Mouse (Mus musculus) frontal cortex, postnatal 10 days (tissue): Measurements from ENCODE around the gene Mta2.
"Not testable (repeated sequence)": the region's sequence is repeated elsewhere in the genome, so short reads cannot be mapped to it uniquely, and the experiment has no call there.

Experiments
- DNase-seq, 2 experiments: peaks; one replicate each; pipeline ENCODE4 v3.0.0; 2022; ENCODE audit warnings: low spot score in 2 of 2, mixed read lengths in 1 of 2

The Mta2 gene

GRCm38 (mm10) chr19:8941515-8942217 lies at the start of gene Mta2:
Gene Mta2, plus strand, starts transcription at chr19:8941875.
- peak; percentile 91 to 96 for DNase-seq

DNA sequence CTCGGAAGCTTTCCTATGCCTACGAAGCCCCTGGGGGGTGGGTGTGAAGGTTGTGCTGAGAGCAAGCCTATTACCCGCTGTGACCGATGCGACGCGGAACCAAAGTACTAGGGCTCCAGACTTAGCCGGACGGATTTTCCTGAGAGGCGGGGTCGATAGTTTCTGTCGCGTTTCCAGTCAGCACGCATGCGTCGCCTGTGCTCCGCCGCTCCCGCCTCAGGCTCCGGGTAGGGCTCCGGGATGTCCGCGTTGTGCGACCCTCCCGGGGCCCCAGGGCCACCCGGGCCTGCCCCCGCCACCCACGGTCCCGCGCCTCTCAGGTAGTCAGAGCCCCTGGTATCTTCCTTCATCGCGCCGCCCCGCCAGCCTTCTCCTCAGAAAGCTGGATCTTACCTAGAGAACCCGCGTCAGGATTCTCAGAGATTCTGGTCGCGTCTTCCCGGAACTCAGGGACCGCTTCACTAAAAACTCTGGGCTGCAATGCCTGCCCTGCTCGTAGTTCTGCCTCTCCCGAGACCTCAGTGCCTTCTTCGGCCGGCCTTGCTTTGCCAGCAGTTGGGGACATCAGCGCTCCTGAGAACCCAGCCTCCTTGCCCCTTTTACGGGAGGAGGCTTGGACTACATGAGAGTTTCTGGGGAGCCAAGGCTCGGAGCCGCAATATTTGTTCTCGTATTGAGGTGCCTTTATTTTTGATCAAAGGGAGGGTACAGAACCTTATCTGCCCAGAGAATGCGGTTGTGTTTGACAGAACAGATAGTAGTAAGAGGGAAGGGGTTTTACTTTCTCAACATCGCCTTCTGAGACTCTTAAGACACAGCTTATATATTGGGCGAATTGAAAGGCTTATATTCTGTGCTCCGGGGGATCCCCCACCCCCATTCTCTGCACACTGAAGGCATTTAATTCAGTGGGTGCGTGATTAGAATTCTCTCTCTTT lies 48.6 kb upstream of the Mta2 start, which contains the start of gene Ints5:
Ints5 (plus strand) TSS at position 177 of the 938 bp plus-strand sequence.
- DNase-seq = peak; percentile 73 to 81

GRCm38 (mm10) chr19:8895397-8895960 lies 46.2 kb upstream of the Mta2 start:
- DNase-seq = no peak

DNA sequence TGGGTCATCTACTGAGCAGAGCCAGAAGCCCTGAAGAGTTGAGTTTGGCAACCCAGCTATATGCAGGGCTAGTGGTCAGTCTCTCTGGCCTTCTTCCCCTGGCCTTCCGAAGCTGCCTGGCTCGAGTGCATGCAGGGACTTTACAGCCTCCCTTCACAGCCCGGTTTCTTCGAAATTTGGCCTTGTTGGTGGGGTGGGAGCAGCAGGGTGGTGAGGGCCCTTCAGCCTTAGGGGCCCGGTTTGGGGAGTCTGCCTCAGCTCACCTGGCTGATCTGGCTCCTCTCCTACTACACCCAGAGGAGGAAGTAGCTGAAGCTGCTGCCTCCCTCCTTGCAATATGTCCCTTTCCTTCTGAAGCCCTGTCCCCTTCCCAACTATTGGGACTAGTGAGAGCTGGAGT lies 45.4 kb upstream of the Mta2 start:
- not testable (repeated sequence) for DNase-seq

DNA sequence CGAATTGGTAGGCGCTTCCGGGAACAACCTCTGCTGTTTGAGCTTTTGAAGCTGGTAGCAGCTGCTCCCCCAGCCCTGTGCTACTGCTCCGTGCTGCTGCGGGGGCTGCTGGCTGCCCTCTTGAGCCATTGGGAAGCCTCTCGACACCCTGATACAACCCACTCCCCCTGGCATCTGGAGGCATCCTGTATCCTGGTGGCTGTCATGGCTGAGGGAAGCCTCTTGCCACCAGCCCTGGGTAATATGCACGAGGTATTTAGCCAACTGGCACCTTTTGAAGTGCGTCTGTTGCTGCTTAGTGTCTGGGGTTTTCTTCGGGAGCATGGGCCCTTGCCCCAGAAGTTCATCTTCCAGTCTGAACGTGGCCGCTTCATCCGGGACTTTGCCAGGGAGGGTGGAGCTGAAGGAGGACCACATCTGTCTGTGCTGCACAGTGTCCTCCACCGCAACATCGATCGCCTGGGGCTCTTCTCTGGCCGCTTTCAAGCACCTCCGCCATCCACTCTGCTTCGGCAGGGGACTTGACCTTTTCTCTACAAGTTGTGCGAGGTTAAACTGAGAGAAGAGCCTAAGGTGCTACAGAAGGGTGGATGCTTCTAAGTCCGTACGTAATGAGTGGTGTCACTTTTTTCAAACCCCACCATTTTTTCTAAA lies 44.3 kb upstream of the Mta2 start:
- peak in 1 of 2 experiments; percentile 46 for DNase-seq

- DNase-seq = peak; percentile 95
These were observed 43.7 kb upstream of the Mta2 start, which contains the start of gene Ganab for GRCm38 (mm10) chr19:8897865-8898495. Gene Ganab, plus strand, starts transcription at chr19:8898071.

GRCm38 (mm10) chr19:8898576-8898975 lies 43.1 kb upstream of the Mta2 start:
- DNase-seq = no peak

GRCm38 (mm10) chr19:8899079-8899478 lies 42.6 kb upstream of the Mta2 start:
- no peak for DNase-seq

GRCm38 (mm10) chr19:8903412-8903811 lies 38.3 kb upstream of the Mta2 start:
- no peak for DNase-seq

- DNase-seq = no peak
These were observed 33.1 kb upstream of the Mta2 start for GRCm38 (mm10) chr19:8908531-8908930.

GRCm38 (mm10) chr19:8911810-8912209 lies 29.9 kb upstream of the Mta2 start:
- DNase-seq = no peak

- no peak for DNase-seq
These were observed 27.5 kb upstream of the Mta2 start for GRCm38 (mm10) chr19:8914212-8914611.

GRCm38 (mm10) chr19:8919000-8919399 lies 22.7 kb upstream of the Mta2 start:
- DNase-seq = no peak

DNA sequence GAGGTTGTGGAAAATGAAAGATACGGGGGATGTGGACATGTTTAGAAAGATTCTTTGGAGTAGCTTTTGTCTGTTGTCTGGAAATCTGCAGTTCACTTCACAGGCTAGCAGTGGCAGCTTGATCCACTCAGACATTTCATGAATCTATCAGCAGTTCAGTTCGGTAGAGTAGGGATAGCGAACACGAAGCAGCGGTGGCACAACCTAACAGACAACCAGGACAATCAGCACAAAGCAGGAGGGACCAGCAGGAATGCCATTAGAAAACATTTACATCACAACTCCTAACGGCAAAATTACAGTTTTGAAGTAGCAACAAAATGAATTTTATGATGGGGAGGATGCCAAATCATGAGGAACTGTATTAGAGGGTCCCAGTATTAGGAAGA lies 22.0 kb upstream of the Mta2 start:
- no peak for DNase-seq

GRCm38 (mm10) chr19:8920073-8920736 lies 21.5 kb upstream of the Mta2 start, which contains the start of gene B3gat3:
Gene B3gat3, plus strand, starts transcription at chr19:8920374.
- peak; percentile 88 to 91 for DNase-seq

- DNase-seq = no peak
These were observed 20.8 kb upstream of the Mta2 start for GRCm38 (mm10) chr19:8920836-8921291.

DNA sequence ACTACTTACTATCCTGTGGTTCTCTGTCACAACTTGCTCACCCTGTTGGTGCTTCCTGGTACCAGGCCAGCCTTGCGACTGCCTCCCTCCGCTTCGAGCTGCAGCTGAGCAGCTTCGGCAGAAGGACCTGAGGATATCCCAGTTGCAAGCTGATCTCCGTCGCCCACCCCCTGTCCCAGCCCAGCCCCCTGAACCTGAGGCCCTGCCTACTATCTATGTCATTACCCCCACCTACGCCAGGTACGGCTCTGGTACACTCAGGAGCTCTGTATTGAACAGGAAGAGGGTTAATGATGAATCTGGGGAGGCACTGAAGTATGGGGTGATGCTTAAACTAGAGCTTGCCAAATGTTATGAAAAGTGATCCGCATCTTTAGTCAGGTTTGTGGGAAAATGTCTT lies 19.9 kb upstream of the Mta2 start:
- DNase-seq = no peak

- DNase-seq = no peak
These were observed 14.9 kb upstream of the Mta2 start for GRCm38 (mm10) chr19:8926766-8927165.

DNA sequence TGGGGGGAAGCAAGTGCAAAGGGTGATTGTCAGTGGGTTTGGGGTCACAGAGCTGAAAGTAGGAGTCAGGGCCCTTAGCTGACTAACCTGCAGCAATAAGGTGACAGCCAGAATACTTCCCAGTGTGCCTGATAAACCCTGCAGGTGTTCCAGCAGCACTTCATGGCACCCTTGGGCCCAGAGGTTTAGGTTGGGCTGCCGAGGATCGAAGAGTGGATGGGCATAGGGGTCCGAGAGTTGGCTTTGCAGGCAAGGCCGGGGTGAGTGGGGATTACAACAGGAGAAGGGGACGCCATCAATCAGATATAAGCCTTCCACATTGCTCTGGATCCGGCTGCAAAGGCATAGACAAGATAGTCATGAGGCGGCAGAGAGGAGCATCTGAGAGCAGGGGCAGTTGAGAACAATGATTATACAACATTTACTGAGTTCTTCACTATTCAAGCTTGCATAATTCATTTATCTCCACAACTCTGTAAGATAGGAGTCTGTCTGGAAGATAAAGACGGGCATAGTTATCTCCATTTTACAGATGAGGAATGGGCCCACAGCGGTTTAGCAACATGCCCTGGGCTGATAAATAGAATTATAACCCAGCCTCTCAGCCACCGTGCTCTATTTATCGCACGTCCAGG lies 13.7 kb upstream of the Mta2 start:
- DNase-seq = no peak

- no peak for DNase-seq
These were observed 12.9 kb upstream of the Mta2 start for GRCm38 (mm10) chr19:8928689-8929223.
